Mouse (Mus musculus): ENCODE data around the gene Ppm1d. TPM values are rescaled to one million over a fixed set of nuclear protein-coding genes. Genes with fewer than 3 reads are reported as not detected.

Gene Ppm1d
- polyA plus RNA-seq, 1 experiment from 2014 or later: 16.5 TPM

- H3K9ac ChIP-seq (replicated peaks): no peak overlapping the region
- no peak for ATAC-seq (ENCODE audit: low FRiP score)
- H3K4me3 ChIP-seq (replicated peaks): no peak overlapping the region
- H3K36me3 ChIP-seq: no peaks in the 10 kb centered on the region
- no peaks in the 10 kb centered on the region for H3K27me3 ChIP-seq (replicated peaks)
- no peak overlapping the region for H3K4me2 ChIP-seq
- WGBS: 81% methylated on average over 7 of the region's 7 CpGs
- no peak overlapping the region for H3K27ac ChIP-seq (replicated peaks)
- H3K9me3 ChIP-seq (replicated peaks): no peaks in the 10 kb centered on the region
- peaks cover 3% of the 10 kb centered on the region; the same call in 1 of the 2 replicates for H3K4me1 ChIP-seq
Observed at GRCm38 (mm10) chr11:85383975-85384821, 73.2 kb downstream of the Ppm1d start.

- Histone ChIP-seq H3K27ac (replicated peaks) (no peak overlapping the region), H3K36me3 (no peaks in the 10 kb centered on the region), H3K4me2 (no peak overlapping the region), H3K27me3 (replicated peaks) (no peaks in the 10 kb centered on the region), H3K9ac (replicated peaks) (no peak overlapping the region), H3K4me3 (replicated peaks) (no peak overlapping the region), H3K9me3 (replicated peaks) (no peaks in the 10 kb centered on the region), H3K4me1 (peaks cover 5% of the 10 kb centered on the region)
- ATAC-seq (ENCODE audit: low FRiP score): no peak
- WGBS: 35% methylated on average over 12 of the region's 12 CpGs
Observed at GRCm38 (mm10) chr11:85392179-85392863, 81.3 kb downstream of the Ppm1d start.

DNA sequence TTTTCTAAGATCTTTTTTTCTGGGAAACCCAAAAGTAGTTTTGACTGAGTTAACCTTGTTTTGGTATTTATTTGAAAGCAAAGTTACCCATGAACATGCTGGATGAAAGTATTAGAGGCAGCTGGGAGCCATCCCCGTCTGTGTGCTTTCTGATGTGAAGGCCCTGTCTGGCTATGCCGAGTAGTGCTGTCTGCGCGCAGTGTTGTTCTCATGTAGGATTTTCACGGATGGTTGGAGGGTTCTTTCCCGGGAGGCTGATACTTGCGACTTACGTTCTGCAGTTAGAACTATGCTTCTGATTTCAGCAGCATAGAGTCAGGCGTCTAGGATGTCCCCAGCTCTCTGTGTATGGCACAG lies 81.8 kb downstream of the Ppm1d start:
- Histone ChIP-seq H3K9ac (replicated peaks) (no peak overlapping the region), H3K4me1 (peaks cover 5% of the 10 kb centered on the region), H3K36me3 (no peaks in the 10 kb centered on the region), H3K27ac (replicated peaks) (no peak overlapping the region), H3K9me3 (replicated peaks) (no peaks in the 10 kb centered on the region), H3K4me2 (no peak overlapping the region), H3K4me3 (replicated peaks) (no peak overlapping the region), H3K27me3 (replicated peaks) (no peaks in the 10 kb centered on the region)
- no peak for ATAC-seq (ENCODE audit: low FRiP score)
- 38% methylated on average over 9 of the region's 9 CpGs for WGBS

- Histone ChIP-seq H3K9ac (replicated peaks) (no peak overlapping the region), H3K36me3 (no peaks in the 10 kb centered on the region), H3K27me3 (replicated peaks) (no peaks in the 10 kb centered on the region), H3K9me3 (replicated peaks) (no peaks in the 10 kb centered on the region), H3K4me1 (peaks cover 5% of the 10 kb centered on the region), H3K4me2 (no peak overlapping the region), H3K27ac (replicated peaks) (no peak overlapping the region), H3K4me3 (replicated peaks) (no peak overlapping the region)
- ATAC-seq (ENCODE audit: low FRiP score): no peak
- 72% methylated on average over 3 of the region's 3 CpGs for WGBS
Observed at GRCm38 (mm10) chr11:85393990-85394389, 82.9 kb downstream of the Ppm1d start.

DNA sequence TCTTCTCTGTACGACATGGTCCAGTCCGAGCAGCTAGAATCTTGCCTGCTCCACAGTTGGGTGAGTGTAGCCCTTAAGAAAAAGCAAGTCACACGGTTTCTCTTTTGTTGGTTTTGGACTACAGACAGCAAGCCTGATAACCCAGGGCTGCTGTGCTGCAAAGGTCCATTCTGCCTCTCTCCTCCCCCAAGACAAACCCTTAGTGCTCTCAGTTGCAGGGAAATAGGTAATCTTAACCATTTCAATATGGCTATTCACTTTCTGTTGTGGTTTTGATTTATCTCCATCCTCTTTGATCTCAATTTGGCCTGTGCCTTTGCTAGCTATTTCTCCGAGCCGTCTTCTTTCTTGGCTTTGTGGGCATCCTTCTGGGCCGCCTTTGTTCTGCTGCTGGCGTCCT lies 84.3 kb downstream of the Ppm1d start:
- Histone ChIP-seq H3K4me1 (peaks cover 5% of the 10 kb centered on the region), H3K36me3 (no peaks in the 10 kb centered on the region), H3K9ac (replicated peaks) (no peak overlapping the region), H3K27ac (replicated peaks) (no peak overlapping the region), H3K9me3 (replicated peaks) (no peaks in the 10 kb centered on the region), H3K4me3 (replicated peaks) (no peak overlapping the region), H3K4me2 (no peak overlapping the region), H3K27me3 (replicated peaks) (no peaks in the 10 kb centered on the region)
- no peak for ATAC-seq (ENCODE audit: low FRiP score)
- WGBS: 31% methylated on average over 7 of the region's 7 CpGs

Other genes starting within 250 kb of the Ppm1d start
- gene Usp32, start 171.1 kb upstream of the Ppm1d start, polyA plus RNA-seq (2015; fragmentation: Nextera tagmentation; extraction: Ambion mirVana): 9.9 and 10.6 TPM in 2 replicates
- 0.47 and 0.93 TPM in 2 replicates for gene 1700125H20Rik, start 140.8 kb upstream of the Ppm1d start, polyA plus RNA-seq (2015; fragmentation: Nextera tagmentation; extraction: Ambion mirVana)
- 46.7 and 47.0 TPM in 2 replicates for gene Appbp2, start 76.1 kb upstream of the Ppm1d start, polyA plus RNA-seq (2015; fragmentation: Nextera tagmentation; extraction: Ambion mirVana)
- 30.0 and 31.6 TPM in 2 replicates for gene Bcas3, start 41.9 kb downstream of the Ppm1d start, polyA plus RNA-seq (2015; fragmentation: Nextera tagmentation; extraction: Ambion mirVana)